Mouse (Mus musculus) right cerebral cortex, postnatal 10 days (tissue): ENCODE results near the gene BC107364.
"Not testable (repeated sequence)": the region's sequence is repeated elsewhere in the genome, so short reads cannot be mapped to it uniquely, and the experiment has no call there.

Experiments
- DNase-seq, 2 experiments: peaks; one replicate each; pipeline ENCODE4 v3.0.0; 2021; ENCODE audit warnings: low spot score in 2 of 2

Gene BC107364

GRCm38 (mm10) chr3:96486064-96486827, 34.1 kb upstream of the BC107364 start:
- not testable (repeated sequence) for DNase-seq

GRCm38 (mm10) chr3:96485361-96485760, 33.3 kb upstream of the BC107364 start:
- DNase-seq = no peak

- no peak for DNase-seq
These were observed 32.8 kb upstream of the BC107364 start for GRCm38 (mm10) chr3:96484921-96485320.

- no peak for DNase-seq
These were observed 31.8 kb upstream of the BC107364 start for GRCm38 (mm10) chr3:96483946-96484345.

- not testable (repeated sequence) for DNase-seq
These were observed 30.9 kb upstream of the BC107364 start for GRCm38 (mm10) chr3:96483044-96483443.

- no peak for DNase-seq
These were observed 30.3 kb upstream of the BC107364 start for GRCm38 (mm10) chr3:96482451-96482850.

- DNase-seq = no peak
These were observed 29.8 kb upstream of the BC107364 start for GRCm38 (mm10) chr3:96481856-96482255.

- DNase-seq = no peak
These were observed 28.7 kb upstream of the BC107364 start for GRCm38 (mm10) chr3:96480684-96481270.

GRCm38 (mm10) chr3:96479249-96479648, 27.1 kb upstream of the BC107364 start:
- DNase-seq = no peak

- no peak for DNase-seq
These were observed 25.5 kb upstream of the BC107364 start for GRCm38 (mm10) chr3:96477558-96477957.

- DNase-seq = no peak
These were observed 25.0 kb upstream of the BC107364 start for GRCm38 (mm10) chr3:96477084-96477483.

- no peak for DNase-seq
These were observed 23.0 kb upstream of the BC107364 start for GRCm38 (mm10) chr3:96474909-96475655.

- not testable (repeated sequence) for DNase-seq
These were observed 21.4 kb upstream of the BC107364 start for GRCm38 (mm10) chr3:96473556-96473955.

- DNase-seq = no peak
These were observed 20.0 kb upstream of the BC107364 start for GRCm38 (mm10) chr3:96472066-96472465.

GRCm38 (mm10) chr3:96469626-96470025, 17.5 kb upstream of the BC107364 start:
- DNase-seq = peak in 1 of 2 experiments; percentile 11

- DNase-seq = not testable (repeated sequence)
These were observed 16.2 kb upstream of the BC107364 start for GRCm38 (mm10) chr3:96468335-96468734.

- DNase-seq = no peak
These were observed 15.5 kb upstream of the BC107364 start for GRCm38 (mm10) chr3:96467641-96468040.

GRCm38 (mm10) chr3:96463891-96464290, 11.8 kb upstream of the BC107364 start:
- DNase-seq = no peak

- not testable (repeated sequence) for DNase-seq
These were observed 8.4 kb upstream of the BC107364 start for GRCm38 (mm10) chr3:96460568-96460870.

- DNase-seq = not testable (repeated sequence)
These were observed 7.9 kb upstream of the BC107364 start for GRCm38 (mm10) chr3:96459757-96460567.

GRCm38 (mm10) chr3:96458886-96459439, 6.9 kb upstream of the BC107364 start:
- not testable (repeated sequence) for DNase-seq

GRCm38 (mm10) chr3:96458008-96458407, 5.9 kb upstream of the BC107364 start:
- DNase-seq = not testable (repeated sequence)
